Mouse (Mus musculus) granulocyte monocyte progenitor cell, adult 5-6 weeks (primary cell): ENCODE measurements around the gene 2210017I01Rik. TPM values are rescaled to one million over a fixed set of nuclear protein-coding genes. Genes with fewer than 3 reads are reported as not detected.

ENCODE experiments used
- ATAC-seq: replicated peaks from 2 replicates; pipeline ENCODE4 v1.8.0; 2016; ENCODE audit warnings: mild to moderate bottlenecking, moderate TSS enrichment, inconsistent platforms; ENCODE audit not compliant: poor library complexity, severe bottlenecking
- total RNA-seq, 2 experiments: library from RNA; stranded (forward) in 1 of 2; stranded (reverse) in 1 of 2; fragments of 200-712, 200-1000 nt in 1 of 2; fragments of >200 nt in 1 of 2; fragmentation: Nextera tagmentation in 1 of 2; gene quantifications; 2 replicates each; pipeline ENCODE4 v1.2.3; 2014 to 2017

The 2210017I01Rik gene
- total RNA-seq, 2 experiments from 2014 or later: not detected

GRCm38 (mm10) chr3:92572514-92573155 lies 34.7 kb downstream of the 2210017I01Rik start:
- no peak for ATAC-seq

- no peak for ATAC-seq
These were observed 38.5 kb downstream of the 2210017I01Rik start for GRCm38 (mm10) chr3:92568752-92569151.

GRCm38 (mm10) chr3:92565418-92565817 lies 41.9 kb downstream of the 2210017I01Rik start:
- ATAC-seq: no peak

Other genes starting within 250 kb of the 2210017I01Rik start
- not detected in 2 replicates for gene Sprr2f, start 242.3 kb downstream of the 2210017I01Rik start, total RNA-seq (2014; fragmentation: Nextera tagmentation)
- gene Sprr2f, start 242.3 kb downstream of the 2210017I01Rik start, total RNA-seq (2017): not detected in 2 replicates
- gene Sprr2h, start 221.8 kb downstream of the 2210017I01Rik start, total RNA-seq (2014; fragmentation: Nextera tagmentation): not detected in 2 replicates
- not detected in 2 replicates for gene Sprr2h, start 221.8 kb downstream of the 2210017I01Rik start, total RNA-seq (2017)
- not detected in 2 replicates for gene Sprr2i, start 199.5 kb downstream of the 2210017I01Rik start, total RNA-seq (2014; fragmentation: Nextera tagmentation)
- gene Sprr2i, start 199.5 kb downstream of the 2210017I01Rik start, total RNA-seq (2017): not detected in 2 replicates
- gene Sprr2j-ps, start 189.4 kb downstream of the 2210017I01Rik start, total RNA-seq (2014; fragmentation: Nextera tagmentation): not detected in 2 replicates
- gene Sprr2j-ps, start 189.4 kb downstream of the 2210017I01Rik start, total RNA-seq (2017): not detected in 2 replicates
- 5.2 and 10.9 TPM in 2 replicates for gene Gm9774, start 178.1 kb downstream of the 2210017I01Rik start, total RNA-seq (2014; fragmentation: Nextera tagmentation)
- 1.2 TPM in 2 replicates for gene Gm9774, start 178.1 kb downstream of the 2210017I01Rik start, total RNA-seq (2017)
- not detected in 2 replicates for gene Sprr2k, start 174.9 kb downstream of the 2210017I01Rik start, total RNA-seq (2014; fragmentation: Nextera tagmentation)
- gene Sprr2k, start 174.9 kb downstream of the 2210017I01Rik start, total RNA-seq (2017): not detected in 2 replicates
- not detected in 2 replicates for gene Sprr1b, start 168.7 kb downstream of the 2210017I01Rik start, total RNA-seq (2014; fragmentation: Nextera tagmentation)
- not detected in 2 replicates for gene Sprr1b, start 168.7 kb downstream of the 2210017I01Rik start, total RNA-seq (2017)
- not detected in 2 replicates for gene Sprr3, start 148.8 kb downstream of the 2210017I01Rik start, total RNA-seq (2014; fragmentation: Nextera tagmentation)
- gene Sprr3, start 148.8 kb downstream of the 2210017I01Rik start, total RNA-seq (2017): not detected in 2 replicates
- not detected in 2 replicates for gene Sprr1a, start 121.6 kb downstream of the 2210017I01Rik start, total RNA-seq (2014; fragmentation: Nextera tagmentation)
- not detected in 2 replicates for gene Sprr1a, start 121.6 kb downstream of the 2210017I01Rik start, total RNA-seq (2017)
- gene Sprr4, start 107.0 kb downstream of the 2210017I01Rik start, total RNA-seq (2014; fragmentation: Nextera tagmentation): not detected in 2 replicates
- not detected in 2 replicates for gene Sprr4, start 107.0 kb downstream of the 2210017I01Rik start, total RNA-seq (2017)
- gene 2310046K23Rik, start 73.0 kb downstream of the 2210017I01Rik start, total RNA-seq (2014; fragmentation: Nextera tagmentation): not detected in 2 replicates
- gene 2310046K23Rik, start 73.0 kb downstream of the 2210017I01Rik start, total RNA-seq (2017): not detected in 2 replicates
- not detected in 2 replicates for gene Ivl, start 33.8 kb downstream of the 2210017I01Rik start, total RNA-seq (2014; fragmentation: Nextera tagmentation)
- not detected in 2 replicates for gene Ivl, start 33.8 kb downstream of the 2210017I01Rik start, total RNA-seq (2017)
- not detected in 2 replicates for gene Smcp, start 18.5 kb downstream of the 2210017I01Rik start, total RNA-seq (2014; fragmentation: Nextera tagmentation)
- gene Smcp, start 18.5 kb downstream of the 2210017I01Rik start, total RNA-seq (2017): not detected in 2 replicates
- gene Lce6a, start 14.2 kb upstream of the 2210017I01Rik start, total RNA-seq (2014; fragmentation: Nextera tagmentation): not detected in 2 replicates
- not detected in 2 replicates for gene Lce6a, start 14.2 kb upstream of the 2210017I01Rik start, total RNA-seq (2017)
- not detected in 2 replicates for gene Lce1a1, start 40.8 kb upstream of the 2210017I01Rik start, total RNA-seq (2014; fragmentation: Nextera tagmentation)
- not detected in 2 replicates for gene Lce1a1, start 40.8 kb upstream of the 2210017I01Rik start, total RNA-seq (2017)
- not detected in 2 replicates for gene Lce1b, start 49.4 kb upstream of the 2210017I01Rik start, total RNA-seq (2014; fragmentation: Nextera tagmentation)
- not detected in 2 replicates for gene Lce1b, start 49.4 kb upstream of the 2210017I01Rik start, total RNA-seq (2017)
- gene Lce1a2, start 62.8 kb upstream of the 2210017I01Rik start, total RNA-seq (2014; fragmentation: Nextera tagmentation): not detected in 2 replicates
- not detected in 2 replicates for gene Lce1a2, start 62.8 kb upstream of the 2210017I01Rik start, total RNA-seq (2017)
- not detected in 2 replicates for gene Lce1c, start 71.8 kb upstream of the 2210017I01Rik start, total RNA-seq (2014; fragmentation: Nextera tagmentation)
- gene Lce1c, start 71.8 kb upstream of the 2210017I01Rik start, total RNA-seq (2017): not detected in 2 replicates
- not detected in 2 replicates for gene Lce1d, start 79.7 kb upstream of the 2210017I01Rik start, total RNA-seq (2014; fragmentation: Nextera tagmentation)
- not detected in 2 replicates for gene Lce1d, start 79.7 kb upstream of the 2210017I01Rik start, total RNA-seq (2017)
- gene Lce1e, start 101.6 kb upstream of the 2210017I01Rik start, total RNA-seq (2014; fragmentation: Nextera tagmentation): not detected in 2 replicates
- not detected in 2 replicates for gene Lce1e, start 101.6 kb upstream of the 2210017I01Rik start, total RNA-seq (2017)
- gene Lce1f, start 112.9 kb upstream of the 2210017I01Rik start, total RNA-seq (2014; fragmentation: Nextera tagmentation): not detected in 2 replicates
- gene Lce1f, start 112.9 kb upstream of the 2210017I01Rik start, total RNA-seq (2017): not detected in 2 replicates
- not detected in 2 replicates for gene Gm38119, start 131.6 kb upstream of the 2210017I01Rik start, total RNA-seq (2014; fragmentation: Nextera tagmentation)
- not detected in 2 replicates for gene Gm38119, start 131.6 kb upstream of the 2210017I01Rik start, total RNA-seq (2017)
- not detected in 2 replicates for gene Lce1g, start 144.8 kb upstream of the 2210017I01Rik start, total RNA-seq (2014; fragmentation: Nextera tagmentation)
- not detected in 2 replicates for gene Lce1g, start 144.8 kb upstream of the 2210017I01Rik start, total RNA-seq (2017)
- gene Lce1h, start 157.6 kb upstream of the 2210017I01Rik start, total RNA-seq (2014; fragmentation: Nextera tagmentation): not detected in 2 replicates
- gene Lce1h, start 157.6 kb upstream of the 2210017I01Rik start, total RNA-seq (2017): not detected in 2 replicates
- not detected in 2 replicates for gene Lce1i, start 171.4 kb upstream of the 2210017I01Rik start, total RNA-seq (2014; fragmentation: Nextera tagmentation)
- not detected in 2 replicates for gene Lce1i, start 171.4 kb upstream of the 2210017I01Rik start, total RNA-seq (2017)
- not detected in 2 replicates for gene Lce1j, start 183.0 kb upstream of the 2210017I01Rik start, total RNA-seq (2014; fragmentation: Nextera tagmentation)
- not detected in 2 replicates for gene Lce1j, start 183.0 kb upstream of the 2210017I01Rik start, total RNA-seq (2017)
- not detected in 2 replicates for gene Lce1k, start 200.4 kb upstream of the 2210017I01Rik start, total RNA-seq (2014; fragmentation: Nextera tagmentation)
- gene Lce1k, start 200.4 kb upstream of the 2210017I01Rik start, total RNA-seq (2017): not detected in 2 replicates
- gene Kprp, start 219.8 kb upstream of the 2210017I01Rik start, total RNA-seq (2014; fragmentation: Nextera tagmentation): not detected in 2 replicates
- not detected in 2 replicates for gene Kprp, start 219.8 kb upstream of the 2210017I01Rik start, total RNA-seq (2017)
- gene Lce1l, start 243.8 kb upstream of the 2210017I01Rik start, total RNA-seq (2014; fragmentation: Nextera tagmentation): not detected in 2 replicates
- gene Lce1l, start 243.8 kb upstream of the 2210017I01Rik start, total RNA-seq (2017): not detected in 2 replicates